Mouse (Mus musculus) hindbrain, embryonic 15.5 days (tissue): ENCODE measurements around the gene Akt2. TPM values are rescaled to one million over a fixed set of nuclear protein-coding genes. Genes with fewer than 3 reads are reported as not detected.

ENCODE experiments used
- ATAC-seq: fragments of 200-750 bp; cut with Nextera tagmentation; 2 replicates; pipeline ENCODE4 v1.8.0; 2017; ENCODE audit warnings: low read depth, moderate number of reproducible peaks, moderate TSS enrichment; ENCODE audit not compliant: low FRiP score
- H3K27ac ChIP-seq: fragments of 300-500 bp; sonication (generic); replicated peaks from 2 replicates; pipeline ENCODE4 v1.5.1; 2015; ENCODE audit warnings: mild to moderate bottlenecking, inconsistent platforms
- H3K27me3 ChIP-seq: fragments of 300-500 bp; sonication (generic); 2 replicates; pipeline ENCODE4 v1.6.1; 2015; ENCODE audit warnings: control low read depth, inconsistent platforms
- H3K36me3 ChIP-seq: fragments of 300-500 bp; sonication (generic); 2 replicates; pipeline ENCODE4 v1.6.1; 2015; ENCODE audit warnings: control low read depth, inconsistent platforms
- H3K4me1 ChIP-seq: fragments of 300-500 bp; sonication (generic); replicated peaks from 2 replicates; pipeline ENCODE4 v1.6.1; 2015; ENCODE audit warnings: control low read depth, inconsistent platforms
- H3K4me2 ChIP-seq: fragments of 300-500 bp; sonication (generic); 2 replicates; pipeline ENCODE4 v1.6.1; 2015; ENCODE audit warnings: moderate library complexity, mild to moderate bottlenecking, inconsistent platforms
- H3K4me3 ChIP-seq: fragments of 300-500 bp; sonication (generic); 2 replicates; pipeline ENCODE4 v1.5.1; 2015; ENCODE audit warnings: mild to moderate bottlenecking, inconsistent platforms
- H3K9ac ChIP-seq: fragments of 300-500 bp; sonication (generic); 2 replicates; pipeline ENCODE4 v1.6.1; 2015; ENCODE audit warnings: inconsistent platforms
- H3K9me3 ChIP-seq: fragments of 300-500 bp; sonication (generic); 2 replicates; pipeline ENCODE4 v1.6.1; 2016; ENCODE audit warnings: control low read depth, inconsistent platforms
- WGBS: fragments of 180-500 bp; shearing (Covaris S2); methylation state at CpG from one replicate; pipeline ENCODE4 v1.1.7; 2015; 5-methylcytosine and 5-hydroxymethylcytosine counted together
- polyA plus RNA-seq: library from polyadenylated mRNA; unstranded; fragments of >200 nt; fragmentation: Nextera tagmentation; extraction: Ambion mirVana; gene quantifications from 2 replicates; pipeline ENCODE4 v1.2.1, GENCODE M21; 2015

Gene Akt2
- polyA plus RNA-seq, 1 experiment from 2014 or later, result 74.2 TPM

GRCm38 (mm10) chr7:27654607-27655276, 63.4 kb downstream of the Akt2 start:
- no peak for ATAC-seq
- Histone ChIP-seq H3K4me1 (peaks cover 30% of the 10 kb centered on the region), H3K4me2 (peak overlapping the region; percentile 55), H3K27ac (peak overlapping the region; percentile 87; the same call in 1 of the 2 replicates), H3K9ac (no peak overlapping the region), H3K36me3 (peaks cover 16% of the 10 kb centered on the region), H3K27me3 (0 out of 2 replicates have a peak, but pooled peaks cover 6% of the 10 kb centered on the region), H3K9me3 (no peaks in the 10 kb centered on the region), H3K4me3 (peak overlapping the region; percentile 50)
- 65% methylated on average over 20 of the region's 20 CpGs for WGBS

GRCm38 (mm10) chr7:27655545-27655944, 64.2 kb downstream of the Akt2 start:
- WGBS, result 69% methylated on average over 11 of the region's 11 CpGs
- no peak overlapping the region for H3K9ac ChIP-seq
- H3K4me1 ChIP-seq, result peaks cover 30% of the 10 kb centered on the region
- H3K36me3 ChIP-seq, result peaks cover 20% of the 10 kb centered on the region
- H3K27ac ChIP-seq, result no peak overlapping the region
- H3K4me2 ChIP-seq, result peak overlapping the region; percentile 55
- H3K9me3 ChIP-seq, result no peaks in the 10 kb centered on the region
- 0 out of 2 replicates have a peak, but pooled peaks cover 6% of the 10 kb centered on the region for H3K27me3 ChIP-seq
- ATAC-seq, result no peak
- H3K4me3 ChIP-seq, result no peak overlapping the region

DNA sequence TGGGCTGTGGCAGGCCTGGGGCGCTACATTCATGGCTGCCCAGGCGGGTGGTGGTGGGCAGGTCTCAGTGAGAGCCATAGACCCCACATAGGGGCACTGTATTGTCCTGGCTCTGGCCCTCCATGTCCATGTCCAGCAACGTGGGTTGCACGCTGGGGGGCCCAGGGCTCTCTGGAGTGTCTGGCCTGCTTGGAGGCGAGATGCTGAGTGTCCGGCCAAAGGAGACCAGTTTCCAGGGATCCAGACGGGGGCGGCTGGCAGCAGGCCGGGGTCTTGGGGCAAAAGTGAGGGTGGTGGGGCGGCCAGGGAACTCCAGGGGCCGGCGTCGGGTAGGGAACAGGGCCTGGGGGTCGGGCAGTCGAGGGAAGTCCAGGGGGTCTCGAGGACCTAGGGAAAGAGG, 65.2 kb downstream of the Akt2 start:
- Histone ChIP-seq H3K27me3 (0 out of 2 replicates have a peak, but pooled peaks cover 6% of the 10 kb centered on the region), H3K4me1 (peaks cover 30% of the 10 kb centered on the region), H3K9ac (no peak overlapping the region), H3K27ac (no peak overlapping the region), H3K4me2 (no peak overlapping the region), H3K9me3 (no peaks in the 10 kb centered on the region), H3K36me3 (peaks cover 30% of the 10 kb centered on the region), H3K4me3 (no peak overlapping the region)
- ATAC-seq, result no peak
- WGBS, result 90% methylated on average over 16 of the region's 16 CpGs

DNA sequence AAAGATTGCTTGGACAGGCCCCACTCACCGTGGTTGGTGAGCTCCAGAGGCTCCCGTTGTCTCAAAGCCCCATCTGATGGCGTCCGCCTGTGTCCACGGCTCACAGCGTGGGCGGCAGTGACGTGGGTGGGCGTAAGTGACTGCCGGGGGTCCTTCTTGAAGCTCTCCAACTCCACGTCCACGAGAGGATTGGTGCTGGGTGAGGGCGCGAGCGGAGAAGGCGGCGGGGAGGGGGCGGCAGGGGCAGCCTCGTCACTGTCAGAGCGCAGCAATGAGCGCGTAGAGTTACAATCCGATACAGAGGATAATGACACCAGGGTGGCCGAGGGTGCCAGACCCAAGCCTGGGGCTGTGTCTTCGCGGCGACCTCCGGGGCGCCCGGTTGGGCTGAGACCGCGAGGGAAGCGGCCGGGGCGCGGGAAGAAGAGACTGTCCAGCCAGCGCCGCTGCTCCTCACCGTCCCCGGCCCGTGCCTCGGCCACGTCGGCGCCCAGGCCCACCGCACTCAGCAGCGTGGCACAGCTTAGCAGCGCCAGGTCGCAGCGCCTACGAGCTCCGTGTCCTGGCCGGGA, 66.6 kb downstream of the Akt2 start:
- no peak overlapping the region for H3K4me2 ChIP-seq
- no peak for ATAC-seq
- 0 out of 2 replicates have a peak, but pooled peaks cover 6% of the 10 kb centered on the region for H3K27me3 ChIP-seq
- H3K9me3 ChIP-seq, result no peaks in the 10 kb centered on the region
- no peak overlapping the region for H3K9ac ChIP-seq
- H3K4me3 ChIP-seq, result no peak overlapping the region
- no peak overlapping the region for H3K27ac ChIP-seq
- peaks cover 26% of the 10 kb centered on the region for H3K4me1 ChIP-seq
- H3K36me3 ChIP-seq, result peaks cover 34% of the 10 kb centered on the region
- WGBS, result 33% methylated on average over 50 of the region's 53 CpGs

- ATAC-seq, result no peak
- no peaks in the 10 kb centered on the region for H3K9me3 ChIP-seq
- peaks cover 38% of the 10 kb centered on the region for H3K36me3 ChIP-seq
- H3K4me3 ChIP-seq, result no peak overlapping the region
- peaks cover 19% of the 10 kb centered on the region for H3K4me1 ChIP-seq
- no peak overlapping the region for H3K4me2 ChIP-seq
- H3K27me3 ChIP-seq, result 0 out of 2 replicates have a peak, but pooled peaks cover 6% of the 10 kb centered on the region
- no peak overlapping the region for H3K9ac ChIP-seq
- no peak overlapping the region for H3K27ac ChIP-seq
- WGBS, result 64% methylated on average over 14 of the region's 14 CpGs
These were observed 67.6 kb downstream of the Akt2 start for GRCm38 (mm10) chr7:27658712-27659663.

- H3K4me1 ChIP-seq, result no peaks in the 10 kb centered on the region
- H3K4me2 ChIP-seq, result no peak overlapping the region
- no peak for ATAC-seq
- H3K4me3 ChIP-seq, result no peak overlapping the region
- H3K27me3 ChIP-seq, result 0 out of 2 replicates have a peak, but pooled peaks cover 6% of the 10 kb centered on the region
- 93% methylated on average over 4 of the region's 4 CpGs for WGBS
- H3K9ac ChIP-seq, result no peak overlapping the region
- H3K27ac ChIP-seq, result no peak overlapping the region
- H3K36me3 ChIP-seq, result peaks cover 50% of the 10 kb centered on the region
- H3K9me3 ChIP-seq, result no peaks in the 10 kb centered on the region
These were observed 70.7 kb downstream of the Akt2 start for GRCm38 (mm10) chr7:27662038-27662437.

DNA sequence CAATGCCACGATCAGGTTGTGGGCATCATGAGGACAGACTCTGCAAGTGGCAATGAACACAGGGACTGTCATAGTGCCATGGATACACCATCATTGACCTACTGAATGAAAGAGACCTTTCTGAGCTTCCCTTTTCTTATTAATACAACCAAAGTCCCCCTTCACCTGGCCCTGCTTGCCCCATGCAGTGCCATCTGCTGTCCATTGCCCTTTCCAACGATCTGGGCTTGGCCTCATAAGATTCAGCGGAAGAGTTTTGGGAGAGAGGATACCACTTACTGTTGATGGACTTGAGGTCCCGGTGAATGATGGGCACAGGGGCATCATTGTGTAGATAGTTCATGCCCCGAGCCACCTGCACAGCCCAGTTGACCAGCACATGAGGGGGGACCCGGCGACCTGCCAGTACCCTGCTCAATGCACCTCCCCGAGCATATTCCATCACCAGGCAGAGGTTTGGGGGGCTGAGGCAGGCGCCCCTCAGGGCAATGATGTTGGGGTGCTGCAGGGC, 81.8 kb downstream of the Akt2 start:
- 0 out of 2 replicates have a peak, but pooled peaks cover 4% of the 10 kb centered on the region for H3K36me3 ChIP-seq
- H3K9ac ChIP-seq, result peak overlapping the region; percentile 88
- H3K27ac ChIP-seq, result peak overlapping the region; percentile 90
- ATAC-seq, result no peak
- peaks cover 51% of the 10 kb centered on the region for H3K4me1 ChIP-seq
- H3K4me3 ChIP-seq, result peak overlapping the region; percentile 84
- no peaks in the 10 kb centered on the region for H3K27me3 ChIP-seq
- 47% methylated on average over 9 of the region's 9 CpGs for WGBS
- H3K9me3 ChIP-seq, result no peaks in the 10 kb centered on the region
- peak overlapping the region; percentile 98 for H3K4me2 ChIP-seq

DNA sequence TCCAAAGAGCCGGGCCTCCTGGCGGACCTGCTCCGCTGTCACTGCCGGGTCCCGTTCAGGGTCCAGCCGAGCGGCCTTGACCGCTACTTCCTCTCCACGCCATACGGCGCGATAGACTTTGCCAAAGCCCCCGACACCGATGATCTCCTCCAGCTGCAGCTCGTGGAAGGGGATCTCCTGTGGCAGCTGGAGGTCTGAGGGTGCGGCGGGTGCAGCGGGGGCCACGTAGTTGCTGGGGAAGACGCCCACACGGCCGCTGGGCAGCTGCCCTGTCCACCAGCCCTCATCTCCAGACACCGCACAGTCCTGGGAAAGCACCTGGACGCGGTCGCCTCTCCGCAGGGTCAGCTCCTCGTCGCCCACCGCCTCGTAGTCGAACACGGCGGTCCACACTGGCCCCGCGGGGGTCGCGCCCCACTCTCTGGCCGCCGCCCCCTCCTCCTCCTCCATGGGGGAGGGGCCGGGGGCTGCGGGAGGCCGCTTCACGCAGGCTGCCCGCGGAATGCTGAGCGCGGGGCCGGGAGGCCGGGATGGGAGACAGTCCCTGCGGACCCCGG, 82.3 kb downstream of the Akt2 start:
- H3K4me3 ChIP-seq, result peak overlapping the region; percentile 84
- H3K4me1 ChIP-seq, result peaks cover 51% of the 10 kb centered on the region
- ATAC-seq, result peak; percentile 23; the same call in 1 of the 2 replicates
- H3K9me3 ChIP-seq, result no peaks in the 10 kb centered on the region
- H3K9ac ChIP-seq, result peak overlapping the region; percentile 88
- peak overlapping the region; percentile 90 for H3K27ac ChIP-seq
- H3K36me3 ChIP-seq, result no peaks in the 10 kb centered on the region
- H3K27me3 ChIP-seq, result no peaks in the 10 kb centered on the region
- H3K4me2 ChIP-seq, result peak overlapping the region; percentile 98
- 1% methylated on average over 51 of the region's 52 CpGs for WGBS

DNA sequence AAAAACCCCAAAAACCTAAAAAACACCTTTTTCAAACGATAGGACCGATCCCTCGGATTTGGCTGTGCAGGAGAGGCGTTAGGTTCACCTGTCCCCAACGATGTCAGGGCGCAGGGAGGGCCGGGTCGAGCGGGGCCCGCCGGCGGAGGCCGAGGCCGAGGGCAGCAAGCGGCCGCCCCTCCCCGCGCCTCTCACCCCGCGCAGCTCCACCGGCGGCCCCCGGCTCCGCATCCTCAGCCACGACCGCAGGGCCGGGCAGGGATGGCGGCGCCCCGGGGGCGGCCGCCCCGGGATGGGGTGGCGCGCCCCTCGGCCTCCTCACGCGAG, 82.8 kb downstream of the Akt2 start:
- Histone ChIP-seq H3K4me3 (peak overlapping the region; percentile 84), H3K9me3 (no peaks in the 10 kb centered on the region), H3K4me1 (peaks cover 49% of the 10 kb centered on the region), H3K9ac (peak overlapping the region; percentile 88), H3K27ac (peak overlapping the region; percentile 90), H3K27me3 (no peaks in the 10 kb centered on the region), H3K4me2 (peak overlapping the region; percentile 98), H3K36me3 (no peaks in the 10 kb centered on the region)
- peak; percentile 69; the same call in 1 of the 2 replicates for ATAC-seq
- under 1% methylated on average over 21 of the region's 38 CpGs for WGBS

DNA sequence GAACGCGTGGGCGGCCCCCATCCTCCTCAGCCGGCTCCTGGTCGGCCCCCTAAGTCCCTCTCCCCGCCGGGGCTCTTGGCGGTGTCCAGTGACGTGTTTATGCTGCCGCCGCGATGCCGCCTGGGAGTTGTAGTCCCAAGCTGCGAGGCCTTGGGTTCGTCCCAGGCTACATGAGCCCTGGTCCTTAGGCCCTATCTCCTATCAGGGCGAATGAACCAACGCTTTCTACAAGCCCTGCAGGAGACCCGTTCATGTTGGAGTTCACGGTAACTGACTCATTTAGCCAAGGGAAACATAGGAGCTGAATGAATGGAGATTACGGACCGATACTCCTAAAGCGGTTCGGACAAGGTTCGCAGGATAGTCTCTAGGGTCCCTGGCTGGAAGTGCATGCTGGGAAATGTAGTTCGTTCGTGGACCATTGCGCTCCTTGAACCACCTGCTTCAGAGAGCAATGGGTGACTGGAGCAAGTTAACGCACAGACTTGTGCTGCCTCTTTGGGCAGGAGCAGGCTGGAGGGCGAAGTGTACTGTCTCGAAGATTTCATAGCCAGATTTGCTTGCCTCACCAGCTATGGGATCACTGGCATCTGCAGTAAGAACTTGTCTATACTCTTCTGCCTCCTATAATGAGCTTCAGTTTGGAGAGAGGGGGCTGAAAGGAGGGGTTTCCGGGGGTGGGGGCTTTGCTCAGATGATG, 83.3 kb downstream of the Akt2 start, which contains the start of gene Map3k10:
Gene Map3k10 (minus strand): TSS at position 77 of the 700 bp plus-strand sequence.
- WGBS, result under 1% methylated on average over 31 of the region's 31 CpGs
- peak within 1 kb of the TSS; percentile 84 for H3K4me3 ChIP-seq

DNA sequence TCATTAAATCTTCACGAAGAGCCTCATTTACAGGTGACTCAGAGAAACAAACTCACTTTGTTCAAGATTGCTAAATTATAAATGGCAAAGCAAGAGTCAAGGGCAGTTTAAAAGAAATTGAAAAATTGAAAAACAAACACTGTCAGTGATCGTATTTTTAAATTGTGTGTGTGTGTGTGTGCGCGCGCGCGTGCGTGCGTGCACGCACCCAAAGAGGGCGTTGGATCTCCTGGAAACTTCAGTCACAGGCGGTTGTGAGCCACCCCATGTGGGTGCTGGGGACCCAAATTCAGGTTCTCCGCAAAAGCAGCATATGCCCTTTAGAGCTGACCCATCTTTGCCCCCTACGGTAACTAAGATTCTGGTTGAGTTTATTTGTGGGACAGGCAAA, 83.9 kb downstream of the Akt2 start:
- H3K4me1 ChIP-seq, result peaks cover 39% of the 10 kb centered on the region
- H3K9ac ChIP-seq, result peak overlapping the region; percentile 88
- peak overlapping the region; percentile 84 for H3K4me3 ChIP-seq
- 26% methylated on average over 14 of the region's 14 CpGs for WGBS
- no peaks in the 10 kb centered on the region for H3K36me3 ChIP-seq
- no peaks in the 10 kb centered on the region for H3K27me3 ChIP-seq
- peak overlapping the region; percentile 90 for H3K27ac ChIP-seq
- peak overlapping the region; percentile 98 for H3K4me2 ChIP-seq
- no peak for ATAC-seq
- no peaks in the 10 kb centered on the region for H3K9me3 ChIP-seq

More for the DNA sequence above, 83.3 kb downstream of the Akt2 start, which contains the start of gene Map3k10:
- no peaks in the 10 kb centered on the region for H3K27me3 ChIP-seq
- no peaks in the 10 kb centered on the region for H3K36me3 ChIP-seq
- ATAC-seq, result peak; percentile 97
- peaks cover 44% of the 10 kb centered on the region for H3K4me1 ChIP-seq
- H3K9me3 ChIP-seq, result no peaks in the 10 kb centered on the region
- H3K9ac ChIP-seq, result peak within 1 kb of the TSS; percentile 88
- peak within 1 kb of the TSS; percentile 90 for H3K27ac ChIP-seq
- H3K4me2 ChIP-seq, result peak within 1 kb of the TSS; percentile 98
